Mouse (Mus musculus): ENCODE results near the gene Tmem82. TPM values are rescaled to one million over a fixed set of nuclear protein-coding genes. Genes with fewer than 3 reads are reported as not detected.

Tmem82 gene
- polyA plus RNA-seq, 1 experiment from 2014 or later = 0.80 TPM

Other genes with a start within 250 kb of the Tmem82 start
- 0.46 and 0.51 TPM in 2 replicates for gene Clcnka, start 219.9 kb downstream of the Tmem82 start, polyA plus RNA-seq (2016; fragmentation: Nextera tagmentation; extraction: Ambion mirVana)
- not detected in 2 replicates for gene Clcnkb, start 202.6 kb downstream of the Tmem82 start, polyA plus RNA-seq (2016; fragmentation: Nextera tagmentation; extraction: Ambion mirVana)
- 0.08 TPM in 1 of 2 replicates, not detected in the other for gene Hspb7, start 197.9 kb downstream of the Tmem82 start, polyA plus RNA-seq (2016; fragmentation: Nextera tagmentation; extraction: Ambion mirVana)
- gene Srarp, start 182.5 kb downstream of the Tmem82 start, polyA plus RNA-seq (2016; fragmentation: Nextera tagmentation; extraction: Ambion mirVana) = not detected in 2 replicates
- 59.0 and 61.1 TPM in 2 replicates for gene Zbtb17, start 174.0 kb downstream of the Tmem82 start, polyA plus RNA-seq (2016; fragmentation: Nextera tagmentation; extraction: Ambion mirVana)
- gene Spen, start 80.0 kb downstream of the Tmem82 start, polyA plus RNA-seq (2016; fragmentation: Nextera tagmentation; extraction: Ambion mirVana) = 14.1 and 16.6 TPM in 2 replicates
- gene Fblim1, start 12.5 kb downstream of the Tmem82 start, polyA plus RNA-seq (2016; fragmentation: Nextera tagmentation; extraction: Ambion mirVana) = 65.4 and 78.9 TPM in 2 replicates
- not detected in 2 replicates for gene Slc25a34, start 5.2 kb upstream of the Tmem82 start, polyA plus RNA-seq (2016; fragmentation: Nextera tagmentation; extraction: Ambion mirVana)
- 7.4 and 8.3 TPM in 2 replicates for gene Plekhm2, start 46.3 kb upstream of the Tmem82 start, polyA plus RNA-seq (2016; fragmentation: Nextera tagmentation; extraction: Ambion mirVana)
- gene Rsc1a1, start 67.0 kb upstream of the Tmem82 start, polyA plus RNA-seq (2016; fragmentation: Nextera tagmentation; extraction: Ambion mirVana) = 1.8 TPM in 1 of 2 replicates, not detected in the other
- 31.1 and 32.2 TPM in 2 replicates for gene Ddi2, start 104.8 kb upstream of the Tmem82 start, polyA plus RNA-seq (2016; fragmentation: Nextera tagmentation; extraction: Ambion mirVana)
- not detected in 2 replicates for gene Agmat, start 128.0 kb upstream of the Tmem82 start, polyA plus RNA-seq (2016; fragmentation: Nextera tagmentation; extraction: Ambion mirVana)
- gene Dnajc16, start 172.3 kb upstream of the Tmem82 start, polyA plus RNA-seq (2016; fragmentation: Nextera tagmentation; extraction: Ambion mirVana) = 3.4 and 4.0 TPM in 2 replicates
- 18.7 and 22.6 TPM in 2 replicates for gene Casp9, start 175.0 kb upstream of the Tmem82 start, polyA plus RNA-seq (2016; fragmentation: Nextera tagmentation; extraction: Ambion mirVana)
- gene Cela2a, start 207.5 kb upstream of the Tmem82 start, polyA plus RNA-seq (2016; fragmentation: Nextera tagmentation; extraction: Ambion mirVana) = not detected in 2 replicates
- not detected in 2 replicates for gene Ctrc, start 227.7 kb upstream of the Tmem82 start, polyA plus RNA-seq (2016; fragmentation: Nextera tagmentation; extraction: Ambion mirVana)

Measured in limb, embryonic 12.5 days (tissue).